Mouse (Mus musculus) testis, adult 2 months (tissue): ENCODE data around the gene Nol10. TPM values are rescaled to one million over a fixed set of nuclear protein-coding genes. Genes with fewer than 3 reads are reported as not detected.
A peak's percentile ranks its signal among the peaks of the same experiment; 100 is the strongest.

Source experiments
- H3K27ac ChIP-seq: fragments of 200-500 bp; 2 replicates; pipeline ENCODE4 v1.5.1; 2012; ENCODE audit warnings: low read depth, low read length; ENCODE audit not compliant: control insufficient read depth, insufficient read depth
- H3K27me3 ChIP-seq: fragments of 200-500 bp; 2 replicates; pipeline ENCODE4 v1.6.1; 2012; ENCODE audit warnings: mild to moderate bottlenecking, low read length, moderate library complexity; ENCODE audit not compliant: control insufficient read depth, insufficient read depth
- H3K36me3 ChIP-seq: fragments of 200-500 bp; 2 replicates; pipeline ENCODE4 v1.6.1; 2012; ENCODE audit warnings: mild to moderate bottlenecking, low read length; ENCODE audit not compliant: control insufficient read depth, insufficient read depth
- H3K4me1 ChIP-seq: fragments of 200-500 bp; 2 replicates; pipeline ENCODE4 v1.6.1; 2012; ENCODE audit warnings: low read length; ENCODE audit not compliant: control insufficient read depth, insufficient read depth
- H3K4me3 ChIP-seq: fragments of 200-500 bp; 2 replicates; pipeline ENCODE4 v1.5.1; 2012; ENCODE audit warnings: low read depth, mild to moderate bottlenecking, low read length, moderate library complexity, mixed read lengths; ENCODE audit not compliant: control insufficient read depth
- CTCF ChIP-seq: fragments of 200-500 bp; IDR thresholded peaks from 2 replicates; pipeline ENCODE4 v1.5.1; 2012; ENCODE audit warnings: low read depth, mild to moderate bottlenecking, inconsistent platforms, low read length, moderate library complexity; ENCODE audit not compliant: control insufficient read depth, insufficient read depth, insufficient replicate concordance
- POLR2A ChIP-seq: fragments of 200-500 bp; IDR thresholded peaks from 2 replicates; pipeline ENCODE4 v1.6.1; 2012; ENCODE audit warnings: low read depth, mild to moderate bottlenecking, inconsistent platforms, low read length, moderate library complexity; ENCODE audit not compliant: control insufficient read depth
- polyA plus RNA-seq: library from polyadenylated mRNA; depleted of rRNA; stranded (reverse); fragments of >200 nt; gene quantifications from 2 replicates; pipeline ENCODE4 v1.2.3, GENCODE M21; 2012

Nol10 gene
- polyA plus RNA-seq, 1 experiment = 3.8 TPM

DNA sequence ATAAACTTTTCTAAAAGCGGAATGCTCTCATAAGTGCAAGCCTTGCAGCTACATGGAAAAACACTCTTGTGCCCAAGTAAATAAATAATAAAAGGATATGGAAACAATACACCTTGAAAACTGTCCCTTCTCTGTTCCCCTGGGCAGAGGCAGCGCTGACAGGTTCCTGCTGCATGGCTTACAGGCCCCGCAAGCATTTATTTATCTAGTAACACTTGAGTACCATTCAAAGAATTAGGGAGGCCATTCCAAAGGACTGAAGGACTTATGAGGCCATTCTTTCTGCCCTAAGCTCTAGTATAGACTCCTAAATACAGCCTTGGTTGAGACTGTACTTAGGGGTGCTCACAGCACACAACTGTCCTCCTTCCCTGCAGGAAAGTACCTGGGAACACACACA is 29.8 kb upstream of the Nol10 start:
- Histone ChIP-seq H3K36me3 (no peaks in the 10 kb centered on the region), H3K27me3 (no peaks in the 10 kb centered on the region), H3K4me1 (no peaks in the 10 kb centered on the region), H3K4me3 (no peak overlapping the region), H3K27ac (no peak overlapping the region)
- TF ChIP-seq POLR2A (no peak), CTCF (no peak)

DNA sequence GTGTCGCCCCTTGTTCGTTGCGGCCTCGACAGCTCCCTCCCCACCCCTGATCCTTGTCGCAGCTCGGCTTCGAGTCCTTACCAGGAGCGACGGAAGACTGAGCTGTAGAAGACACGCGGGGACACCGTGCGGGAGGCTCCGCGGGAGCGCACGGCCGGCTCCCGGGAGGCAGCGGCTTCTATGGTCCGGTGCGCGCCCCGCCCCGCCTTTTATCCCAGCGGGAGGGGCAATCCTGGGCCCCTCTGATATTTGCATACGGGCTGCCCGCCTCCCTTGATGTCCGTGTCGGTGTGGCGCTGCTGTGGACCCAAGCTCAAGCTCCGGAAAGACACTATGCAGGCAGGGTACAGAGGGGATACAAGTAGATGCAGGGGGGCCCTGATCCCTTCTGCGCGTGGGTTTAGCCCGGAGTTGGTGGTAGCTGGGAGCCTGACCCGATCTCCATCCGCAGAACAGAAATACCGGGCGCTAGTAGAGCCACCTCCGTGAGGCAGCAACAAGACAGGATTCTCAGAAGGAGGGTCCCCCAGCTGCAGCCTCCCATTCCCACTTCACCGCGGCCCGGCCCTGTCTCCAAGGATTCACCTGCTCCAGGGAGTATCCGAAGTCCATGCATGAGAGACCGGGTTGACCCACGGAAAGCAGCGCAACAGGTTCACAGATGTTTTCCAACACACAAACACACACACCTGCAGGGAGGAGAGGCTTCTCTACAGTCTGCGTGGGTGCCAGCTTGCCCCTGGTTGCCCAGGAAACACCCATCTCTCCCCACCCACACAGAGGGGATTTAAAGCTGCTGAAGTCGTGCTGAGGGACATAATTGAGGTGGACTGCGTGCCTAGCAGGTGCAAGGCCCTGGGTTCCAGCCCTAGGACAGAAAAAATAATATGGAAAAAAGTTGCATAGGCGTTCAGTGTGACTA is 23.4 kb upstream of the Nol10 start:
- Histone ChIP-seq H3K36me3 (no peaks in the 10 kb centered on the region), H3K4me3 (peak overlapping the region; percentile 75), H3K27ac (no peak overlapping the region), H3K4me1 (peaks cover 9% of the 10 kb centered on the region), H3K27me3 (peaks cover 2% of the 10 kb centered on the region; the same call in 1 of the 2 replicates)
- TF ChIP-seq POLR2A = no peak
- no peak for TF ChIP-seq CTCF

DNA sequence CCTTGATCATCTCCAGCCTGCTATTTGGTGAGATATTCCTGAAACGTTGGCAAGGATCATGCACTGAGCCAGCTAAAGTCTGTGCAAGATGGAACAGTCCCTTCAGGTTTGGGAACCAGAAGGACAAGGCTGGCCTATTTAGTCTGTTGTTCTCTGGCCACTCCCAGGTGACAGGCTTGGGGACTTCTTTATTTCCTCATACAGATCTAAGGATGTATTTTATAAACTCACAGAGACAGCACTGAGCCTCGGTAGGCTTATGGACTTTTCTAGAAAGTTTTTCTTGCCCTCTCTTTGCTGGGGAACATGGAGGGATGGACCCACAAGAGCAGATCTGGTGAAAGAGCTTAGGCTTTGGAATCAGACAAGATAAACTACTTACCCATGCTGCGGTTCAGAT is 19.0 kb upstream of the Nol10 start, which contains the start of gene Atp6v1c2:
TSS of gene Atp6v1c2 (minus strand) at position 101 of the 400 bp plus-strand sequence.
- no peak within 1 kb of the TSS for H3K4me3 ChIP-seq
- H3K36me3 ChIP-seq = no peaks in the 10 kb centered on the region
- peaks cover 6% of the 10 kb centered on the region for H3K4me1 ChIP-seq
- TF ChIP-seq POLR2A (no peak), CTCF (no peak)
- no peak within 1 kb of the TSS for H3K27ac ChIP-seq
- H3K27me3 ChIP-seq = peaks cover 2% of the 10 kb centered on the region; the same call in 1 of the 2 replicates

DNA sequence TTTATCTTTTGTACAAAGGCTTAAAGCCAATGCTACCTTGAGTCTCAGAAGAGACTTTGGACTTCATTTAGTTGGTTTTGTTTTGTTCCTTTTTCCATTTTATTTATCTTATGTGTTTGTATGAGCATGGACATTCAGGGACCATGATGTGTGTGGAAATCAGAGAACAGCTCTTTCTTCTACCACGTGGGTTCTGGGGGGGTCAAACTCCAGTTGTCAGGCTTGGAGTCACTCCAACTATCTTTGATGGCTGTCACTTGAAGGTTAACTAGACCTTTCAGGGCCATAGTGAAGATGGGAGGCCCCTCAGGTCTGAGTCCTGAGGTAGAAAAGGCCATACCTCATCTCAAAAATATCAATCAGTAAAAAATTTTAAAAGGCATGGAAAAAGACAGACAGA is 14.8 kb upstream of the Nol10 start:
- TF ChIP-seq POLR2A = no peak
- TF ChIP-seq CTCF = no peak
- Histone ChIP-seq H3K4me3 (no peak overlapping the region), H3K4me1 (no peaks in the 10 kb centered on the region), H3K36me3 (no peaks in the 10 kb centered on the region), H3K27ac (no peak overlapping the region), H3K27me3 (no peaks in the 10 kb centered on the region)

DNA sequence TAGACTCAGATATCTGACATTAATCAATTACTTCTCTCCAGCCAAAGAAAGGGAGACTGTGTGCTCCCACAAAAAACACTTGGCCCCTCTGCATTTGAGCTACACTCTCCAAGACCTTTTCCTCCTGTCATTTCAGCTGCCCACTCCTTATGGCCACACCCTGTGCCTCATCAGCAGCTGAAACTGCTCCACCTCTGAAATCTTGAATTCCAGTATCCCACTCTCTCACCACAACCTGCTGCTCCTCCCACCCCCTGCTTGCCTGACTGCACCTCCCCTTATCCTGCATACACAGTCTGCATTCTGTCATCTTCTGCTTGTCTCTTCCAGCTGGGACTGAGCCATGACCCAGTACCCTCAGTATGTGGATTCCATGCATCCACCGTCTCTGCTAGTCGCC is 9.9 kb upstream of the Nol10 start:
- Histone ChIP-seq H3K27ac (no peak overlapping the region), H3K4me1 (no peaks in the 10 kb centered on the region), H3K36me3 (no peaks in the 10 kb centered on the region), H3K4me3 (no peak overlapping the region), H3K27me3 (no peaks in the 10 kb centered on the region)
- TF ChIP-seq POLR2A (no peak), CTCF (no peak)

DNA sequence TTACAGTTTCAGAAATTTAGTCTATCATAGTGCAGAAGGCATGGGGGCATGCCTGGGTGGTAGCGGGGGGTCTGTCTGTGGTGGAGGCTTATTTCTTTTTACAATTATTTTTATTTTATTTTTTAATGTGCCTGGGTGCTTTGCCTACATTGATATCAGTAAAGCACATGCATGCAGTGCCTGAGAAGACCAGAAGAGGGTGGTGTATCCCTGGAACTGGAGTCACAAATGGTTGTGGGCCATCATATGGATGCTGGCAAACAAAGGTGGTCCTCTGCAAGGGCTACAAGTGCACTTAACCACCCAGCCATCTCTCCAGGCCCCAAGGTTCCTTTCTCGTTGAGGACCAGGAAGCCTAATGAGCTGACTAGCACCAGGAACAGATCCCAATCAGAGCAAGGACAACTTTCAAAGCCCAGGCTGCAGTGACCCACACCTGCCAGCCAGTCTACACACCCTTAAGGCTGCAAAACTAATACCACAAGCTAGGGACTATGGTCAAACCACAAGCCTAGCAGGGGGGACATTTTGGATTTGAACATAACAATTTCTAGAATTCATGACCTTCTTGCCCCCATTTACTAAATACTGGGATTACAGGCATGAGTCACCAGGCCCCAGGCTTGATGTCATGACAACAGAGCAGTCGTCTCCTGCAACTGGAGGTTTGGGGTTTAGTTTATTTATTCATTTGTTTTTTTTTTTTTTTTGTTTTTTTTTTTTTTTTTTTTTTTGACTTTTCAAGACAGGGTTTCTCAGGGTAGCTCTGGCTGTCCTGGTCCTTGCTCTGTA is 8.9 kb upstream of the Nol10 start:
- no peak overlapping the region for H3K4me3 ChIP-seq
- no peaks in the 10 kb centered on the region for H3K27me3 ChIP-seq
- TF ChIP-seq POLR2A (no peak), CTCF (no peak)
- no peaks in the 10 kb centered on the region for H3K36me3 ChIP-seq
- H3K4me1 ChIP-seq = no peaks in the 10 kb centered on the region
- H3K27ac ChIP-seq = no peak overlapping the region
